Comparison of ENCODE assay signal across 14 mouse cellular contexts in the genomic region with DNA sequence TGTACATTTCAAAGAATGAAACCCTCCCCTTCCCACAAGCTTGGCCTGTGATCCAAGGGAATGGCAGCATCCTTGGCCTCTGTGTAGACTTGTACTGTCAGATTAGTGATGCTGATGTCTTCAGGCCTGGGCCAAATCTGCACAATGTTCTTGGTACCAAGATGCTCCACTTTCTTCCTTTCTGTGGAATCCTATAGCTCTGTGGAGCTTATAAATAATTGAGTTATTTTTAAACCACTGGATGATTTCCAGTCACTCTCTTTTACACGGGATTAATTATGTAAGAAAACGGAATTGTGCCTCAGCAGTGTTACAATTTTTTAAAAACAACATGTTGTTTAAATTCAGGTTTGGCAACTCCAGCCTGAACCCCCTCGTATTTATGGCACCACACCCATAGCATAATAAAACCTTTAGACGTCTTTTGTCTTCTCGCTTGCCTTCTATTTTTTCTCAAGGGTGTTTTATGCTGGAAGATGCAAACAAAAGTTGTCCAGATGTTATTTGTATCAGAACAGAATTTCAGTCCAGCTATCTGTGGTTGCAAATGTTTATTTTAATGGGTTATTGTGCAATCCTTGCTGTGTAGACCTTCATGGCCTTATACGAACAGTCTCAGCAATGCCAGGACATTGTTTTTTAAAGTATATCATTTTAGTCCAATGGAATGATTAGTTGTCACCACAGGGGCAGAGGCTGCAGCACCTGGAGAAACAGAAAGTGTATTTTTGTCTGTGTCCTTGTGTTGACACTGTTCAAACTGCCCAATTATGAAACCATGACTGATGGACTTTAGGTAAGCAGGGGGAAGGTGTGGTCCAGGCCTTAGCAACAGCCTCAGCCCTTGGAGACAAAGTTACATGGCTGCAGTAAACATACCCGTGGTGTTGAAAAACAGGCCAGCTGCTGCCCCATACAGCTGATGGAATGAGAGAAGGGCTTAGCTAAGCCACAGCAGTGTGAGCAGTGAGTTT.
A peak's percentile ranks its signal among the peaks of the same experiment; 100 is the strongest.
DNase-seq lines count a peak whose midpoint lies in the region; ATAC-seq and TF ChIP-seq lines count a peak whose summit lies in the region.
"Had no signal": no experiment of that assay in that cellular context is flagged by ENCODE, and none has a peak within 500 bp of the region (broad histone marks: within the 10 kb centered on the region; RNA-seq: fewer than 3 reads in every experiment).

No protein-coding gene starts in this region.

- H3K4me3 ChIP-seq in kidney, postnatal 0 days (replicated peaks; ENCODE audit: low read depth, low read length): no peak overlapping the region
- no peak overlapping the region for H3K4me3 ChIP-seq in brown adipose tissue, adult 24 weeks (ENCODE audit: insufficient read depth, low read depth, low read length)
- no peak overlapping the region for H3K4me3 ChIP-seq in intestine, embryonic 15.5 days (replicated peaks)
- H3K4me3 ChIP-seq in forebrain, postnatal 0 days (ENCODE audit: low read depth, low read length): no peak overlapping the region
- H3K4me3 ChIP-seq: forebrain, embryonic 13.5 days; hindbrain, embryonic 10.5 days; liver, embryonic 13.5 days had no signal

- no peak overlapping the region for H3K4me2 ChIP-seq in kidney, postnatal 0 days (ENCODE audit: low read length)
- H3K4me2 ChIP-seq in intestine, embryonic 15.5 days (replicated peaks): no peak overlapping the region
- H3K4me2 ChIP-seq in forebrain, postnatal 0 days (ENCODE audit: low read depth): no peak overlapping the region
- H3K4me2 ChIP-seq: forebrain, embryonic 13.5 days; liver, embryonic 13.5 days had no signal

- 53% methylated on average over 7 of the region's 7 CpGs for WGBS in kidney, postnatal 0 days
- 39% methylated on average over 7 of the region's 7 CpGs for WGBS in intestine, embryonic 15.5 days
- WGBS in forebrain, postnatal 0 days: 61% methylated on average over 7 of the region's 7 CpGs

- TF ChIP-seq CTCF in kidney, postnatal 0 days (IDR thresholded peaks at IDR 0.05; ENCODE audit: low read depth): no peak
- no peak for TF ChIP-seq CTCF in forebrain, postnatal 0 days (IDR thresholded peaks at IDR 0.05; ENCODE audit: low read depth)

- H3K4me1 ChIP-seq in kidney, postnatal 0 days (replicated peaks; ENCODE audit: insufficient read depth, low read length): no peaks in the 10 kb centered on the region
- H3K4me1 ChIP-seq in brown adipose tissue, adult 24 weeks (ENCODE audit: control insufficient read depth, insufficient read depth, insufficient read length, low read length): peaks cover 2% of the 10 kb centered on the region; the same call in 1 of the 2 replicates
- no peaks in the 10 kb centered on the region for H3K4me1 ChIP-seq in intestine, embryonic 15.5 days (replicated peaks)
- no peaks in the 10 kb centered on the region for H3K4me1 ChIP-seq in forebrain, postnatal 0 days (ENCODE audit: insufficient read depth)
- H3K4me1 ChIP-seq: forebrain, embryonic 13.5 days; hindbrain, embryonic 10.5 days; liver, embryonic 13.5 days had no signal

- no peaks in the 10 kb centered on the region for H3K9me3 ChIP-seq in kidney, postnatal 0 days (replicated peaks; ENCODE audit: low read length)
- H3K9me3 ChIP-seq in intestine, embryonic 15.5 days: no peaks in the 10 kb centered on the region
- no peaks in the 10 kb centered on the region for H3K9me3 ChIP-seq in forebrain, postnatal 0 days (ENCODE audit: low read length)
- H3K9me3 ChIP-seq: forebrain, embryonic 13.5 days; hindbrain, embryonic 10.5 days; liver, embryonic 13.5 days had no signal

- no peaks in the 10 kb centered on the region for H3K36me3 ChIP-seq in kidney, postnatal 0 days (ENCODE audit: insufficient read depth, low read length)
- no peaks in the 10 kb centered on the region for H3K36me3 ChIP-seq in intestine, embryonic 15.5 days
- no peaks in the 10 kb centered on the region for H3K36me3 ChIP-seq in forebrain, postnatal 0 days (ENCODE audit: insufficient read depth)
- H3K36me3 ChIP-seq: hindbrain, embryonic 10.5 days; liver, embryonic 13.5 days had no signal

- no peaks in the 10 kb centered on the region for H3K27me3 ChIP-seq in kidney, postnatal 0 days (ENCODE audit: insufficient read depth, low read length)
- no peaks in the 10 kb centered on the region for H3K27me3 ChIP-seq in intestine, embryonic 15.5 days (replicated peaks)
- H3K27me3 ChIP-seq in forebrain, postnatal 0 days (ENCODE audit: insufficient read depth, low read length): no peaks in the 10 kb centered on the region
- H3K27me3 ChIP-seq: forebrain, embryonic 13.5 days; liver, embryonic 13.5 days had no signal

- H3K27ac ChIP-seq in kidney, postnatal 0 days: no peak overlapping the region
- peak overlapping the region; percentile 78 for H3K27ac ChIP-seq in brown adipose tissue, adult 24 weeks (replicated peaks; ENCODE audit: low read depth, low read length)
- H3K27ac ChIP-seq in intestine, embryonic 15.5 days: no peak overlapping the region
- H3K27ac ChIP-seq in forebrain, postnatal 0 days (ENCODE audit: low read depth, low read length): no peak overlapping the region
- H3K27ac ChIP-seq: forebrain, embryonic 13.5 days; hindbrain, embryonic 10.5 days; liver, embryonic 13.5 days had no signal

- H3K9ac ChIP-seq in kidney, postnatal 0 days (ENCODE audit: low read depth, low read length): no peak overlapping the region
- no peak overlapping the region for H3K9ac ChIP-seq in intestine, embryonic 15.5 days
- no peak overlapping the region for H3K9ac ChIP-seq in forebrain, postnatal 0 days
- H3K9ac ChIP-seq: forebrain, embryonic 13.5 days; liver, embryonic 13.5 days had no signal

- peak; percentile 31 for DNase-seq in kidney, postnatal 0 days (ENCODE audit: low spot score)
- DNase-seq in kidney, adult 8-10 months: no peak
- DNase-seq in left cerebral cortex, adult 11 months (ENCODE audit: low spot score): no peak
- DNase-seq in forebrain, postnatal 0 days: no peak
- DNase-seq in testis, postnatal 10 days (ENCODE audit: low spot score): no peak
- DNase-seq: cerebellum, postnatal 36 days; liver, embryonic 13.5 days; right cerebral cortex, postnatal 4 days; thymus, postnatal 25 days had no signal

- ATAC-seq in kidney, postnatal 0 days (replicated peaks; ENCODE audit: low FRiP score, low read depth): no peak
- peak; percentile 34; the same call in 1 of the 2 replicates for ATAC-seq in intestine, embryonic 15.5 days
- ATAC-seq in megakaryocyte progenitor cell, adult 5-6 weeks (replicated peaks; ENCODE audit: poor library complexity): 0 out of 2 replicates have a peak, but pooled peaks have one; percentile 17
- no peak for ATAC-seq in forebrain, postnatal 0 days
- ATAC-seq: forebrain, embryonic 13.5 days had no signal

Comparison
In these comparisons a context has a peak if more than half of its experiments do, and no peak if none do; other contexts are left out.
1. ATAC-seq: peak in intestine, embryonic 15.5 days (single experiment) and megakaryocyte progenitor cell, adult 5-6 weeks (single experiment); none in kidney, postnatal 0 days (single experiment) and forebrain, postnatal 0 days (single experiment).